Mouse (Mus musculus) forebrain, embryonic 13.5 days (tissue): ENCODE measurements around the gene Pde11a. TPM values are rescaled to one million over a fixed set of nuclear protein-coding genes. Genes with fewer than 3 reads are reported as not detected.
A peak's percentile ranks its signal among the peaks of the same experiment; 100 is the strongest.

Experiments
- ATAC-seq: fragments of 200-750 bp; cut with Nextera tagmentation; 2 replicates; pipeline ENCODE4 v1.8.0; 2017
- H3K27ac ChIP-seq: fragments of 300-500 bp; sonication (generic); 2 replicates; pipeline ENCODE4 v1.5.1; 2015; ENCODE audit warnings: inconsistent platforms, mild to moderate bottlenecking, moderate library complexity
- H3K27me3 ChIP-seq: fragments of 300-500 bp; sonication (generic); 2 replicates; pipeline ENCODE4 v1.6.1; 2015; ENCODE audit warnings: mild to moderate bottlenecking, inconsistent platforms
- H3K36me3 ChIP-seq: fragments of 300-500 bp; sonication (generic); 2 replicates; pipeline ENCODE4 v1.6.1; 2015; ENCODE audit warnings: mild to moderate bottlenecking, inconsistent platforms; ENCODE audit not compliant: poor library complexity, severe bottlenecking
- H3K4me1 ChIP-seq: fragments of 300-500 bp; sonication (generic); 2 replicates; pipeline ENCODE4 v1.6.1; 2015; ENCODE audit warnings: inconsistent platforms
- H3K4me2 ChIP-seq: fragments of 300-500 bp; sonication (generic); 2 replicates; pipeline ENCODE4 v1.6.1; 2015; ENCODE audit warnings: inconsistent platforms, mild to moderate bottlenecking, moderate library complexity
- H3K4me3 ChIP-seq: fragments of 300-500 bp; sonication (generic); 2 replicates; pipeline ENCODE4 v1.5.1; 2015; ENCODE audit warnings: mild to moderate bottlenecking, inconsistent platforms
- H3K9ac ChIP-seq: fragments of 300-500 bp; sonication (generic); 2 replicates; pipeline ENCODE4 v1.6.1; 2015; ENCODE audit warnings: mild to moderate bottlenecking, inconsistent platforms
- H3K9me3 ChIP-seq: fragments of 300-500 bp; sonication (generic); replicated peaks from 2 replicates; pipeline ENCODE4 v1.6.1; 2016; ENCODE audit warnings: inconsistent platforms
- WGBS: fragments of 180-500 bp; shearing (Covaris S2); methylation state at CpG from one replicate; pipeline ENCODE4 v1.1.7; 2015; 5-methylcytosine and 5-hydroxymethylcytosine counted together
- polyA plus RNA-seq: library from polyadenylated mRNA; unstranded; fragments of >200 nt; fragmentation: Nextera tagmentation; extraction: Ambion mirVana; gene quantifications from 2 replicates; pipeline ENCODE4 v1.2.1, GENCODE M21; 2015

Gene Pde11a
- polyA plus RNA-seq, 1 experiment from 2014 or later = 0.31 TPM

- no peaks in the 10 kb centered on the region for H3K36me3 ChIP-seq
- no peaks in the 10 kb centered on the region for H3K27me3 ChIP-seq
- H3K9me3 ChIP-seq = no peaks in the 10 kb centered on the region
- H3K9ac ChIP-seq = no peak overlapping the region
- peaks cover 10% of the 10 kb centered on the region for H3K4me1 ChIP-seq
- 67% methylated on average over 9 of the region's 9 CpGs for WGBS
- H3K4me2 ChIP-seq = no peak overlapping the region
- H3K4me3 ChIP-seq = no peak overlapping the region
- peak; percentile 24; the same call in 1 of the 2 replicates for ATAC-seq
- no peak overlapping the region for H3K27ac ChIP-seq
Observed at GRCm38 (mm10) chr2:76128105-76129057, 210.2 kb downstream of the Pde11a start.

- Histone ChIP-seq H3K27ac (no peak overlapping the region), H3K4me1 (peaks cover 10% of the 10 kb centered on the region), H3K4me2 (no peak overlapping the region), H3K9ac (no peak overlapping the region), H3K36me3 (no peaks in the 10 kb centered on the region), H3K27me3 (no peaks in the 10 kb centered on the region), H3K4me3 (no peak overlapping the region), H3K9me3 (no peaks in the 10 kb centered on the region)
- ATAC-seq = no peak
- 91% methylated on average over 6 of the region's 6 CpGs for WGBS
Observed at GRCm38 (mm10) chr2:76126651-76127050, 211.9 kb downstream of the Pde11a start.

- Histone ChIP-seq H3K4me2 (no peak overlapping the region), H3K27me3 (no peaks in the 10 kb centered on the region), H3K36me3 (no peaks in the 10 kb centered on the region), H3K4me1 (peaks cover 3% of the 10 kb centered on the region), H3K4me3 (no peak overlapping the region), H3K9ac (no peak overlapping the region), H3K9me3 (no peaks in the 10 kb centered on the region), H3K27ac (no peak overlapping the region)
- no peak; the same call in 1 of the 2 replicates for ATAC-seq
- 85% methylated on average over 6 of the region's 6 CpGs for WGBS
Observed at GRCm38 (mm10) chr2:76124821-76125220, 213.8 kb downstream of the Pde11a start.

GRCm38 (mm10) chr2:76122167-76122566 lies 216.4 kb downstream of the Pde11a start:
- H3K27me3 ChIP-seq = no peaks in the 10 kb centered on the region
- no peak overlapping the region for H3K27ac ChIP-seq
- H3K4me2 ChIP-seq = no peak overlapping the region
- no peaks in the 10 kb centered on the region for H3K4me1 ChIP-seq
- no peak overlapping the region for H3K9ac ChIP-seq
- WGBS = 93% methylated on average over 6 of the region's 6 CpGs
- H3K4me3 ChIP-seq = no peak overlapping the region
- ATAC-seq = no peak
- H3K9me3 ChIP-seq = no peaks in the 10 kb centered on the region
- no peaks in the 10 kb centered on the region for H3K36me3 ChIP-seq

- ATAC-seq = no peak
- 59% methylated on average over 2 of the region's 2 CpGs for WGBS
Observed at GRCm38 (mm10) chr2:76119848-76120247, 218.7 kb downstream of the Pde11a start.

GRCm38 (mm10) chr2:76118491-76118890 lies 220.1 kb downstream of the Pde11a start:
- H3K4me2 ChIP-seq = no peak overlapping the region
- H3K4me1 ChIP-seq = no peaks in the 10 kb centered on the region; the same call in 1 of the 2 replicates
- no peaks in the 10 kb centered on the region for H3K9me3 ChIP-seq
- H3K4me3 ChIP-seq = no peak overlapping the region
- WGBS = 87% methylated on average over 5 of the region's 5 CpGs
- H3K36me3 ChIP-seq = no peaks in the 10 kb centered on the region
- H3K9ac ChIP-seq = no peak overlapping the region
- ATAC-seq = no peak
- H3K27me3 ChIP-seq = no peaks in the 10 kb centered on the region
- H3K27ac ChIP-seq = no peak overlapping the region

More at GRCm38 (mm10) chr2:76119848-76120247, 218.7 kb downstream of the Pde11a start:
- Histone ChIP-seq H3K4me3 (no peak overlapping the region), H3K27ac (no peak overlapping the region), H3K9me3 (no peaks in the 10 kb centered on the region), H3K4me2 (no peak overlapping the region), H3K9ac (no peak overlapping the region), H3K36me3 (no peaks in the 10 kb centered on the region), H3K4me1 (no peaks in the 10 kb centered on the region), H3K27me3 (no peaks in the 10 kb centered on the region)

- no peaks in the 10 kb centered on the region for H3K9me3 ChIP-seq
- no peak overlapping the region for H3K4me2 ChIP-seq
- H3K36me3 ChIP-seq = no peaks in the 10 kb centered on the region
- H3K9ac ChIP-seq = no peak overlapping the region
- WGBS = 85% methylated on average over 1 of the region's 1 CpGs
- no peaks in the 10 kb centered on the region for H3K27me3 ChIP-seq
- no peak overlapping the region for H3K4me3 ChIP-seq
- no peak overlapping the region for H3K27ac ChIP-seq
- no peaks in the 10 kb centered on the region; the same call in 1 of the 2 replicates for H3K4me1 ChIP-seq
- ATAC-seq = no peak
Observed at GRCm38 (mm10) chr2:76117219-76117618, 221.4 kb downstream of the Pde11a start.

- no peak overlapping the region for H3K4me3 ChIP-seq
- ATAC-seq = no peak
- H3K4me1 ChIP-seq = no peaks in the 10 kb centered on the region; the same call in 1 of the 2 replicates
- no peak overlapping the region for H3K4me2 ChIP-seq
- H3K9ac ChIP-seq = no peak overlapping the region
- H3K27ac ChIP-seq = no peak overlapping the region
- no peaks in the 10 kb centered on the region for H3K36me3 ChIP-seq
- 16% methylated on average over 1 of the region's 1 CpGs for WGBS
- H3K9me3 ChIP-seq = no peaks in the 10 kb centered on the region
- H3K27me3 ChIP-seq = no peaks in the 10 kb centered on the region
Observed at GRCm38 (mm10) chr2:76115696-76116095, 222.9 kb downstream of the Pde11a start.

- no peaks in the 10 kb centered on the region; the same call in 1 of the 2 replicates for H3K4me1 ChIP-seq
- H3K4me3 ChIP-seq = no peak overlapping the region
- no peak overlapping the region for H3K27ac ChIP-seq
- ATAC-seq = no peak
- no peaks in the 10 kb centered on the region for H3K9me3 ChIP-seq
- no peak overlapping the region for H3K9ac ChIP-seq
- H3K36me3 ChIP-seq = no peaks in the 10 kb centered on the region
- no peak overlapping the region for H3K4me2 ChIP-seq
- WGBS = 18% methylated on average over 6 of the region's 6 CpGs
- H3K27me3 ChIP-seq = no peaks in the 10 kb centered on the region
Observed at GRCm38 (mm10) chr2:76114734-76115133, 223.8 kb downstream of the Pde11a start.

GRCm38 (mm10) chr2:76109653-76110052 lies 228.9 kb downstream of the Pde11a start:
- Histone ChIP-seq H3K4me1 (peaks cover 5% of the 10 kb centered on the region), H3K36me3 (no peaks in the 10 kb centered on the region), H3K27me3 (no peaks in the 10 kb centered on the region), H3K4me2 (no peak overlapping the region), H3K9me3 (no peaks in the 10 kb centered on the region), H3K9ac (no peak overlapping the region), H3K4me3 (no peak overlapping the region), H3K27ac (no peak overlapping the region; the same call in 1 of the 2 replicates)
- no peak for ATAC-seq
- 61% methylated on average over 8 of the region's 8 CpGs for WGBS

- H3K4me2 ChIP-seq = no peak overlapping the region
- no peak overlapping the region for H3K9ac ChIP-seq
- no peak overlapping the region for H3K4me3 ChIP-seq
- H3K36me3 ChIP-seq = no peaks in the 10 kb centered on the region
- H3K9me3 ChIP-seq = no peaks in the 10 kb centered on the region
- no peaks in the 10 kb centered on the region for H3K27me3 ChIP-seq
- H3K4me1 ChIP-seq = no peaks in the 10 kb centered on the region
- 71% methylated on average over 14 of the region's 14 CpGs for WGBS
- H3K27ac ChIP-seq = no peak overlapping the region
- no peak for ATAC-seq
Observed at GRCm38 (mm10) chr2:76101889-76102602, 236.5 kb downstream of the Pde11a start.

GRCm38 (mm10) chr2:76100597-76100996 lies 238.0 kb downstream of the Pde11a start:
- H3K27me3 ChIP-seq = no peaks in the 10 kb centered on the region
- 82% methylated on average over 9 of the region's 9 CpGs for WGBS
- no peak overlapping the region for H3K9ac ChIP-seq
- ATAC-seq = no peak
- no peak overlapping the region for H3K27ac ChIP-seq
- H3K4me3 ChIP-seq = no peak overlapping the region
- no peaks in the 10 kb centered on the region for H3K4me1 ChIP-seq
- no peak overlapping the region for H3K4me2 ChIP-seq
- no peaks in the 10 kb centered on the region for H3K9me3 ChIP-seq
- no peaks in the 10 kb centered on the region for H3K36me3 ChIP-seq
